Mouse (Mus musculus): ENCODE results near the gene Ocln.
A peak's percentile ranks its signal among the peaks of the same experiment; 100 is the strongest.
"Not testable (repeated sequence)": the region's sequence is repeated elsewhere in the genome, so short reads cannot be mapped to it uniquely, and the experiment has no call there.

The Ocln gene

DNA sequence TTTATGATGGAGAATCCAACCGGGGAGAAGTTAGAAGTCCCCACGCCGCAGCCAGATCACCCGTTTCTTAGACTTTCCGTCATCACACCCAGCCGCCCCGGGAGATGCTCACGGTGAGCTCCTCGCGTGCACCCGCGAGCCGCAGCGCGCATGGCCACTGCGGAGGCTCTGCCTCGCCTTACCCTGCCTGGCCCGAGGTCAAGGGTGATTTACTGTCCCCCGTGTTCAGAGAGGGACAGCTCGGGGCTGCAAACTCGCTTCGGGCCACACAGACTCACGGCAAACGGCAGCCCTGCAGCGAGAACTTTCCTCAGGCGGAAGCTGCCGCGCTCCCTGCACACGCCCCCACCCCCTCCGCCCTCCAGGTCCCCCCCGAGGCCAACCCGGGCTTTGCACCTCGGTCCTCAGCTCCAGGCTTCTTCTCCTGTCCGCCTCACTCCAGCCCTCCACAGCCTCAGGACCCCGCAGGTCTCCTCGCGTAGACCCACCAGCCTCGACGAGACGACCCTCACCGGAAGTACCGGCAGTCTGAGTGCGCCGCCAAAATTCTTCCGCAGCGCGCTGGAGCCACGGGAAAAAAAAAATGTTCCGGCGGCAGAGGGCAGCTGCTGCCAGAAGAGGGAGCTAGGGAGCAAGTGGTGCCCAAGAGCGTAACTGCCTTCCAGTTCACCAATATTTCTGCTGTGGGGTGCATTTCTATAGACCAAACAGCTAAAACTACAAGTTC is 60.3 kb downstream of the Ocln start, which contains the start of gene Gtf2h2:
TSS of gene Gtf2h2 (minus strand) at position 519 of the 727 bp plus-strand sequence.
- DNase-seq (ENCODE audit: low spot score) = peak; percentile 82

DNA sequence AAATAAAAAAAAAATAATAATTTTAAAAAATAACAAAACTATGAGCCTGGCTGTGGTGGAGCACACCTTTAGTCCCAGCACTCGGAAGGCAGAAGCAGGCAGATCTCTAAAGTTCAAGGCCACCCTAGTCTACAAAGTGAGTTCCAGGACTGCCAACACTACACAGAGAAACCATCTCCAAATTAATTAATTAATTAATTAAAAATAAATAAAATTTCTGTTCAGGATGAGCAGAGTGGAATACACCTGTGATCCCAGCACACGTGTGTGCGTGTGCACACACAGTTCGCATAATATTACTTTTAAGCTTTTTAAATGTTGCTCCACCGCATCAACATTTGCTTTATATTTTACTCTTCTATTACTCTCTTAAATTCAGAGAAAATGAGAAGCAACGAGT is 60.9 kb downstream of the Ocln start:
- DNase-seq (ENCODE audit: low spot score) = no peak

DNA sequence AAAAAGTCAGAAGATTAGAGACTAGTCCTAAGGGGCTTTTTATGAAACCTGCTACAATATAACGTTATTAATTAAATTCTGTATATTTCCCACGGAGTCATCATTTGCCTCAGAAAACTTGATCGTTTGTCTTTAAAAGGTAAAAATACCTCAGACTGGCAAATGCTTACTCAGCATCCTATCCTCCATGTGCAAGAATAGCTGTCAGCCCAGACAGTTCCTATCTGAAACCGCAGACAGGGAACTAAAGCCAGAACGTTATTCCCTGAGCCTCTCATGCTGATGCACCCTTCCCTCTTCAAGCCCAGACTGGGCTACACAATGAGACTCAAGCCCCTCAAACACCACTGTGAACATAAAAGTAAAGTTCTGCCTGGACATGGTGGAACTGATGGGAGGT is 62.1 kb downstream of the Ocln start:
- no peak for DNase-seq (ENCODE audit: low spot score)

DNA sequence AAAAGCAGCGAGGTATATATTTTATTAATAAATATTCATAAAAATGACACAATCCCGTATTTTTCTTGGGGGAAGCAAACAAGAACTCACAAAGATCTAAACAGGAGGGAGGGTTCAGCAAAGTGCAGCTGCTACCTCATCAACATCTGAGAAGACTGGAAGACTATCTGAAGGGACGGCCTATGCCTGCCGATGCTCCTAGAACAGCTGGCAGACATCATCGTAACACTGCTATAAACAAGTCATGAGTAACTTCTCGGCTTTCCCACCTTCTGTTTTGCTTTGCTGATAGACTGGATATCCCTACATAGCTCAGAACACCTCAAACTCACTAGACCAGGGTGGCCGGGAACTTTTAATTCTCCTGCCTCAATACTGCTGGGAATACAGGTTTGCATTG is 68.9 kb downstream of the Ocln start:
- DNase-seq (ENCODE audit: low spot score) = no peak

DNA sequence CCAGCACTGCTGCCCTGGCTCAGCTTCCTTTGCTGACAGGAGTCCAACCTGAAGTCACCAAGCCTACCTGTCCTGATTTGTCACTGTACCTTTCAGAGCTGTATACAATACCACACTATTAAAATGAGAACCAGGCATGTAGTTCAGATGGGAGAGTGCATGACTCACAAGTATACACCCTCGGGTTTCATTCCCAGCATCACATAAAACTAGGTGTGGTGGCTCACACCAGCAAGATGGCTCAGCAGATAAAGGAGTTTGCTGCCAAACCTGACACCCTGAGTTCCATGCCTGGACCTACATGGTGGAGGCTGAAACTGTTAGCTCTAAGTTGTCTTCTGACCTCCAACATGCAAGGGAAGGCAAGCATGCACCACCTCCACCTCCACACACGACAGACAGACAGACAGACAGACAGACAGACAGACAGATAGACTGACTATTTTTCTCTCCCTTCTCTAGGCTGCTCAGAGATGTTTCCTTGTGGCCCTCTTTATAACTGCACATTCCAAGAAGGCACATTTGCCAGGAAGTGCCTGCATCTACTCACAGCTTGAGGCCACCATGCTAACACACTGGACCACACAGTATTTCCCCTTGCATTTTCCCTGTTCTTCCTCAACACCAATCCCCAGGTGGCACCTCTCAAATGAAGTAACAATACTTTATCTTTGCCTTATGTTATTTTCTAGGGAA is 88.8 kb downstream of the Ocln start:
- DNase-seq (ENCODE audit: low spot score) = no peak

DNA sequence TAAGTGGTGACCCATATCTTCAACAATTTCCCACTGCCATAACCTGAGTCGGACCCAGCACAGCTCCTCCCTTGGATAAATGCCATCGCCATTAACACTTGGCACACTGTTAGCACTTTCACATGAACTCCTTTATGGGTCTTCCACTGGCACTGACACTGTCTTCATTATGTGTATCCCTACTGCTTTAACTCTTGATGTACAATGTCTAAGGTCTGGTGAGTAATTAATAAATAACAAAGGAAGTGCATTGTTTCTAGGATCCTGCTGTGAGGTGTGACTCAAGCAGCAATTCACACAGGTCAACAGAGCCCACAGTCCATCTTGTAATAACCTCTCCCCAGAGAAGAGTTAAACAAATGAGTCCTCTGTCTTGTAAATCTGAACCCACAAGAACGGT is 91.2 kb downstream of the Ocln start:
- DNase-seq (ENCODE audit: low spot score) = no peak

DNA sequence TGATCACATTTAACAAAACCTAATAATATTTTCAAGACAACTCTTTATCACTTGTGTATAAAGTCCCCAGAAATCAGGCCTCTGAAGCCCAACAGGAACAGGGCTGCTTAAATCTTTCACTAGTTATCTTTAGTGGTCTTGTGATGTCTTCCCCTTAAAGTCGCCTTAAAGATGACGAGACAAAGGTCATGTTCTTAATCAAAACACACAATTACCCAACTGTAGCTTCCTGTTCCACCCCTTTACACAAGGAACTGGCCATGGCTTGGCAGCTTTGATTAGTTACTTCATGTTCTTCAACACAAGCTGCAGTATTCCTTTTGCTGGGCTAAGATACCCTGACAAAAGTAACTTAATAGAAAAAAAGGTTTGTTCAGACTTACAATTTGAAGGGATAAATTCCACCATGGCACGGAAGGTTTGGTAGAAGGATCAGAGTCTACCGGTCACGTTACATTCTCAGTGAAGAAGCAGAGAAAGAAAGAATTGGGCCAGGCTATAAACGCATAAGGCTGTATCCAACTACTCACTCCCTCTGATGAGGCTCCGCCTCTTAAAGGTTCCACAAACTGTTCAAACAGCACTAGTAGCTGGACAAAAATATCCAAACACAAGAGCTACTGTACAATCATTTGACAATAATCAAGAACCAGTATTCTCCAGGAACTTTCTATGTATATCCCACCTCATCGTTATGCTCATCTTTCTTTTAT is 99.9 kb downstream of the Ocln start, which contains the start of gene Naip1:
TSS of gene Naip1 (minus strand) at position 455 of the 713 bp plus-strand sequence.
- DNase-seq (ENCODE audit: low spot score) = not testable (repeated sequence)

DNA sequence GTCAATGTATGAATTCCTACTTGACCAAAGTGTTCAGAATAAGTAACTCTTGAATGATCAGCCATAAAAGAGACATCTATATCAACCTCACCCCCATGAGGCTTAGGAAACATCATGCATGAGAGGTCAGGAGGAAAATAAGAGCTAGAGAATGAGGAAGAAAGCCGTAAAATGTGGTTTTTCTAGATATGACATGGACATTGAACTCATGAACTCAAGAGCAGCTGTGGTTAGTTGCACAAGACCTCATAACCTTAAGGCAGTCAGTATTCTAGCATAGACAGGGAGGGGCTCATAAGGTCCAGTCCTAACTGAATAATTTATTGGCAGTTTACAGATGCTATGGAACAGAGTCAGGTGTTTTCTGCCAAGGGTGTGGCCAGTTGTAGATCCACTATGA is 103.0 kb downstream of the Ocln start:
- DNase-seq (ENCODE audit: low spot score) = no peak

Data from T-cell, adult 2 months (primary cell).